Mouse (Mus musculus) right cerebral cortex, postnatal 4 days (tissue): ENCODE measurements around the gene Itga2.
A peak's percentile ranks its signal among the peaks of the same experiment; 100 is the strongest.

Experiments used
- DNase-seq: peaks from one replicate; pipeline ENCODE4 v3.0.0-alpha.2; 2022

The Itga2 gene

GRCm38 (mm10) chr13:114931775-114932294, at the start of gene Itga2:
Gene Itga2 (minus strand): TSS chr13:114932100.
- DNase-seq: peak; percentile 41

GRCm38 (mm10) chr13:114980831-114981419, 49.0 kb upstream of the Itga2 start:
- no peak for DNase-seq

GRCm38 (mm10) chr13:114974484-114975042, 42.7 kb upstream of the Itga2 start:
- no peak for DNase-seq

GRCm38 (mm10) chr13:114971905-114972304, 40.0 kb upstream of the Itga2 start:
- no peak for DNase-seq

- DNase-seq: peak; percentile 75
Observed at GRCm38 (mm10) chr13:114964233-114964632, 32.3 kb upstream of the Itga2 start.

- DNase-seq: no peak
Observed at GRCm38 (mm10) chr13:114954516-114954915, 22.6 kb upstream of the Itga2 start.

- DNase-seq: no peak
Observed at GRCm38 (mm10) chr13:114933541-114933940, 1.6 kb upstream of the Itga2 start.

GRCm38 (mm10) chr13:114930996-114931649, 777 bp downstream of the Itga2 start:
- DNase-seq: peak; percentile 12

GRCm38 (mm10) chr13:114924785-114925184, 7.1 kb downstream of the Itga2 start:
- DNase-seq: no peak

- peak; percentile 22 for DNase-seq
Observed at GRCm38 (mm10) chr13:114923331-114923730, 8.6 kb downstream of the Itga2 start.

- DNase-seq: no peak
Observed at GRCm38 (mm10) chr13:114915767-114916166, 16.1 kb downstream of the Itga2 start.

- DNase-seq: no peak
Observed at GRCm38 (mm10) chr13:114914963-114915362, 16.9 kb downstream of the Itga2 start.

GRCm38 (mm10) chr13:114914559-114914958, 17.3 kb downstream of the Itga2 start:
- DNase-seq: no peak

- DNase-seq: no peak
Observed at GRCm38 (mm10) chr13:114910629-114911028, 21.3 kb downstream of the Itga2 start.

- no peak for DNase-seq
Observed at GRCm38 (mm10) chr13:114909514-114909913, 22.4 kb downstream of the Itga2 start.

GRCm38 (mm10) chr13:114907876-114908275, 24.0 kb downstream of the Itga2 start:
- no peak for DNase-seq

- DNase-seq: no peak
Observed at GRCm38 (mm10) chr13:114896751-114897386, 35.0 kb downstream of the Itga2 start.

- DNase-seq: no peak
Observed at GRCm38 (mm10) chr13:114895896-114896295, 36.0 kb downstream of the Itga2 start.

GRCm38 (mm10) chr13:114894718-114895117, 37.2 kb downstream of the Itga2 start:
- no peak for DNase-seq

- DNase-seq: no peak
Observed at GRCm38 (mm10) chr13:114891655-114892054, 40.2 kb downstream of the Itga2 start.

GRCm38 (mm10) chr13:114887695-114888094, 44.2 kb downstream of the Itga2 start:
- no peak for DNase-seq

GRCm38 (mm10) chr13:114887293-114887692, 44.6 kb downstream of the Itga2 start:
- no peak for DNase-seq

GRCm38 (mm10) chr13:114885171-114885570, 46.7 kb downstream of the Itga2 start:
- DNase-seq: no peak

GRCm38 (mm10) chr13:114878667-114879066, 53.2 kb downstream of the Itga2 start:
- no peak for DNase-seq
